Mouse (Mus musculus): ENCODE measurements around the gene P2ry10. TPM values are rescaled to one million over a fixed set of nuclear protein-coding genes. Genes with fewer than 3 reads are reported as not detected.
"Not testable (repeated sequence)": the region's sequence is repeated elsewhere in the genome, so short reads cannot be mapped to it uniquely, and the experiment has no call there.

The P2ry10 gene
- total and polyA plus RNA-seq, 3 experiments = not detected

DNA sequence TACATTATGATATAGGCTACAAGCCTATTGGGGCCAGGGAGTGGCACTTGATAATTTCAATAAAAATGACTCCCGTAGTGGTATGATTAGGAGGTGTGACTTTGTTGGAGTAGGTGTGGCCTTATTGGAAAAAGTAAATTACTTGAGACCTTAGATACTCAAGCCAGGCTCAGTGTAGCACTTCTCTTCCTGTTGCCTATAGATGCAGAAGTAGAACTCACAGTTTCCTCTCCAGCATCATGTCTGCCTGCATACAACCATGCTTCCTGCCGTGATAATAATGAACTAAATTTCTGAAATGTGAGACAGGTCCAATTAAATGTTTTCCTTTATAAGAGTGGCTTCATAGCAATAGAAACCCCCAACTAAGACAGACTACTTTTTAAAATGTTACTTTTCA lies 45.9 kb upstream of the P2ry10 start:
- Histone ChIP-seq H3K4me1 (ENCODE audit: control insufficient read depth in 1 of 2, insufficient read depth in 2 of 2, low read length in 2 of 2) (peaks cover 0 to 3% of the 10 kb centered on the region in 2 experiments; a peak in 1 of 4 replicates), H3K79me2 (ENCODE audit: control insufficient read depth, insufficient read depth, low read length, poor library complexity) (no peaks in the 10 kb centered on the region), H3K9me3 (replicated peaks; ENCODE audit: insufficient read depth, low read length) (no peaks in the 10 kb centered on the region), H3K36me3 (ENCODE audit: control insufficient read depth in 1 of 2, insufficient read depth in 2 of 2, low read length in 2 of 2) (peaks cover 0 to 2% of the 10 kb centered on the region in 2 experiments; a peak in 1 of 4 replicates), H3K9ac (ENCODE audit: control insufficient read depth, low read depth, low read length, poor library complexity, severe bottlenecking) (no peak overlapping the region), H3K27ac (ENCODE audit: control insufficient read depth, low read depth, low read length) (no peak overlapping the region), H3K4me3 (ENCODE audit: control insufficient read depth in 1 of 2, insufficient read depth in 1 of 2, low read depth in 2 of 2, low read length in 2 of 2) (no peak overlapping the region), H3K27me3 (ENCODE audit: control insufficient read depth in 1 of 2, insufficient read depth in 2 of 2, low read length in 2 of 2) (no peaks in the 10 kb centered on the region)
- TF ChIP-seq TBP (IDR thresholded peaks at IDR 0.05; ENCODE audit: low read depth, low read length) (no peak), KAT2A (conservative IDR thresholded peaks at IDR 0.05; ENCODE audit: low read depth, low read length) (no peak), ZNF384 (IDR thresholded peaks at IDR 0.05; ENCODE audit: low read depth, low read length) (no peak), GATA1 (IDR thresholded peaks at IDR 0.05; ENCODE audit: low read depth, low read length) (no peak), MAZ (IDR thresholded peaks at IDR 0.05; ENCODE audit: low read depth, low read length) (no peak), RAD21 (IDR thresholded peaks at IDR 0.05; ENCODE audit: low read depth, low read length) (no peak), TCF12 (IDR thresholded peaks at IDR 0.05; ENCODE audit: low read depth, low read length) (no peak)
- DNase-seq (ENCODE audit: low read depth, low spot score) = peak; percentile 7

DNA sequence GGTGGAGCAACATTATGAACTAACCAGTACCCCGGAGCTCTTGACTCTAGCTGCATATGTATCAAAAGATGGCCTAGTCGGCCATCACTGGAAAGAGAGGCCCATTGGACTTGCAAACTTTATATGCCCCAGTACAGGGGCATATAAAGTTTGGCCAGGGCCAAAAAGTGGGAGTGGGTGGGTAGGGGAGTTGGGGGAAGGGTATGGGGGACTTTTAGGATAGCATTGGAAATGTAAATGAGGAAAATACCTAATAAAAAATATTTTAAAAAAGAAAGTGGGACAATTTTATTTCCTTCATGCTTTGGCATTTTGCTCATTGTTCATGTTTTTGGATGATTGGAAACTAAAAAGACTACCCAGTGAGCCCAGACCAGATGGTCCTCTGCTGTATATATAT lies 4.9 kb upstream of the P2ry10 start:
- H3K4me3 ChIP-seq (ENCODE audit: control insufficient read depth in 1 of 2, insufficient read depth in 1 of 2, low read depth in 2 of 2, low read length in 2 of 2); H3K4me1 ChIP-seq (ENCODE audit: control insufficient read depth in 1 of 2, insufficient read depth in 2 of 2, low read length in 2 of 2); H3K9ac ChIP-seq (ENCODE audit: control insufficient read depth, low read depth, low read length, poor library complexity, severe bottlenecking); H3K27ac ChIP-seq (ENCODE audit: control insufficient read depth, low read depth, low read length); H3K9me3 ChIP-seq (replicated peaks; ENCODE audit: insufficient read depth, low read length); DNase-seq (ENCODE audit: low read depth, low spot score); H3K79me2 ChIP-seq (ENCODE audit: control insufficient read depth, insufficient read depth, low read length, poor library complexity); H3K36me3 ChIP-seq (ENCODE audit: control insufficient read depth in 1 of 2, insufficient read depth in 2 of 2, low read length in 2 of 2); H3K27me3 ChIP-seq (ENCODE audit: control insufficient read depth in 1 of 2, insufficient read depth in 2 of 2, low read length in 2 of 2): not testable (repeated sequence)

- H3K27me3 ChIP-seq (ENCODE audit: control insufficient read depth in 1 of 2, insufficient read depth in 2 of 2, low read length in 2 of 2) = no peaks in the 10 kb centered on the region
- H3K79me2 ChIP-seq (ENCODE audit: control insufficient read depth, insufficient read depth, low read length, poor library complexity) = no peaks in the 10 kb centered on the region
- H3K9ac ChIP-seq (ENCODE audit: control insufficient read depth, low read depth, low read length, poor library complexity, severe bottlenecking) = no peak overlapping the region
- TF ChIP-seq ZMIZ1 (IDR thresholded peaks at IDR 0.05; ENCODE audit: low read depth, low read length) (no peak), ETS1 (IDR thresholded peaks at IDR 0.05; ENCODE audit: low read depth, low read length) (no peak), POLR2AphosphoS2 (IDR thresholded peaks at IDR 0.05; ENCODE audit: low read length) (no peak), POLR2A (IDR thresholded peaks at IDR 0.05; ENCODE audit: control insufficient read depth in 1 of 2, insufficient read depth in 1 of 2, low read depth in 1 of 2, low read length in 2 of 2, poor library complexity in 1 of 2) (no peak), GABPA (IDR thresholded peaks at IDR 0.05; ENCODE audit: low read depth, low read length) (no peak), CTCF (IDR thresholded peaks at IDR 0.05 in 2 of 3, conservative IDR thresholded peaks at IDR 0.05 in 1 of 3; ENCODE audit: control insufficient read depth in 1 of 3, insufficient read depth in 1 of 3, low read depth in 2 of 3, low read length in 3 of 3, poor library complexity in 1 of 3, severe bottlenecking in 1 of 3) (no peak), MEF2A (IDR thresholded peaks at IDR 0.05; ENCODE audit: extremely low read depth, insufficient replicate concordance, low read depth, low read length, poor library complexity, severe bottlenecking) (no peak), GATA1 (IDR thresholded peaks at IDR 0.05; ENCODE audit: low read depth, low read length) (no peak), RCOR1 (IDR thresholded peaks at IDR 0.05; ENCODE audit: low read depth, low read length) (no peak), NELFE (IDR thresholded peaks at IDR 0.05; ENCODE audit: low read depth, low read length) (no peak), E2F4 (IDR thresholded peaks at IDR 0.05; ENCODE audit: borderline replicate concordance, low read depth, low read length) (no peak), CHD1 (IDR thresholded peaks at IDR 0.05; ENCODE audit: low read depth, low read length) (no peak), ELF1 (IDR thresholded peaks at IDR 0.05; ENCODE audit: low read depth, low read length) (no peak), BHLHE40 (IDR thresholded peaks at IDR 0.05; ENCODE audit: borderline replicate concordance, low read depth, low read length) (no peak), JUND (IDR thresholded peaks at IDR 0.05; ENCODE audit: low read depth, low read length) (no peak)
- no peaks in the 10 kb centered on the region for H3K4me1 ChIP-seq (ENCODE audit: control insufficient read depth in 1 of 2, insufficient read depth in 2 of 2, low read length in 2 of 2)
- H3K9me3 ChIP-seq (replicated peaks; ENCODE audit: insufficient read depth, low read length) = no peaks in the 10 kb centered on the region
- no peak for DNase-seq (ENCODE audit: low read depth, low spot score)
- no peak overlapping the region for H3K27ac ChIP-seq (ENCODE audit: control insufficient read depth, low read depth, low read length)
- H3K36me3 ChIP-seq (ENCODE audit: control insufficient read depth in 1 of 2, insufficient read depth in 2 of 2, low read length in 2 of 2) = no peaks in the 10 kb centered on the region
- H3K4me3 ChIP-seq (ENCODE audit: control insufficient read depth in 1 of 2, insufficient read depth in 1 of 2, low read depth in 2 of 2, low read length in 2 of 2) = no peak overlapping the region
Measured at GRCm38 (mm10) chrX:107084320-107084719, 4.0 kb upstream of the P2ry10 start.

Data from MEL (cell line).